In genomic region chr4:139334631-139335295, GRCm38 (mm10) we compare ENCODE assay signal across 1 mouse cellular context.
TF ChIP-seq lines count a peak whose summit lies in the region.

No protein-coding gene starts in this region.

TF ChIP-seq in MEL, 35 proteins besides CTCF, POLR2A, EP300 and RAD21:
- TF ChIP-seq SMC3 (IDR thresholded peaks at IDR 0.05; ENCODE audit: low read depth, low read length) (no peak), ZC3H11A (IDR thresholded peaks at IDR 0.05; ENCODE audit: low read depth, low read length) (no peak), CHD2 (IDR thresholded peaks at IDR 0.05; ENCODE audit: low read length) (no peak), USF2 (IDR thresholded peaks at IDR 0.05; ENCODE audit: borderline replicate concordance in 1 of 2, insufficient read depth in 1 of 2, low read depth in 1 of 2, low read length in 2 of 2) (no peak), NELFE (IDR thresholded peaks at IDR 0.05; ENCODE audit: low read depth, low read length) (no peak), CHD1 (IDR thresholded peaks at IDR 0.05; ENCODE audit: low read depth, low read length) (no peak), MAZ (IDR thresholded peaks at IDR 0.05; ENCODE audit: low read depth, low read length) (no peak), MAFK (IDR thresholded peaks at IDR 0.05; ENCODE audit: borderline replicate concordance, low read depth, low read length) (no peak)
